Mouse (Mus musculus) liver, adult 2 months (tissue): ENCODE data around the gene Mrps35. TPM values are rescaled to one million over a fixed set of nuclear protein-coding genes. Genes with fewer than 3 reads are reported as not detected.

ENCODE experiments used
- DNase-seq: peaks from one replicate; pipeline ENCODE4 v3.0.0-alpha.2; 2011; ENCODE audit warnings: low read depth, low spot score; ENCODE audit errors: extremely low read depth
- H3K27ac ChIP-seq: fragments of 200-500 bp; replicated peaks from 2 replicates; pipeline ENCODE4 v1.5.1; 2012; ENCODE audit warnings: low read depth, mild to moderate bottlenecking, control low read depth, inconsistent platforms, low read length; ENCODE audit not compliant: insufficient read depth
- H3K27me3 ChIP-seq: fragments of 200-500 bp; 2 replicates; pipeline ENCODE4 v1.6.1; 2012; ENCODE audit warnings: mild to moderate bottlenecking, moderate library complexity, low read length, inconsistent platforms; ENCODE audit not compliant: control insufficient read depth, insufficient read depth
- H3K36me3 ChIP-seq: fragments of 200-500 bp; 2 replicates; pipeline ENCODE4 v1.6.1; 2012; ENCODE audit warnings: low read length, inconsistent platforms; ENCODE audit not compliant: control insufficient read depth, insufficient read depth
- H3K4me1 ChIP-seq: fragments of 200-500 bp; 2 replicates; pipeline ENCODE4 v1.6.1; 2011; ENCODE audit warnings: low read length; ENCODE audit not compliant: control insufficient read depth, insufficient read depth
- H3K4me3 ChIP-seq: fragments of 200-500 bp; 2 replicates; pipeline ENCODE4 v1.5.1; 2011; ENCODE audit warnings: low read depth, mild to moderate bottlenecking, control low read depth, low read length, moderate library complexity; ENCODE audit not compliant: insufficient read depth
- H3K79me2 ChIP-seq: fragments of 200-500 bp; 2 replicates; pipeline ENCODE4 v1.6.1; 2012; ENCODE audit warnings: inconsistent platforms, mild to moderate bottlenecking, low read length, moderate library complexity; ENCODE audit not compliant: control insufficient read depth, insufficient read depth
- H3K9ac ChIP-seq: fragments of 200-500 bp; 2 replicates; pipeline ENCODE4 v1.6.1; 2012; ENCODE audit warnings: low read depth, mild to moderate bottlenecking, control low read depth, inconsistent platforms, low read length
- CTCF ChIP-seq: fragments of 200-500 bp; IDR thresholded peaks from 2 replicates; pipeline ENCODE4 v1.5.1; 2011; ENCODE audit warnings: low read depth, low read length, control low read depth
- POLR2A ChIP-seq: fragments of 200-500 bp; IDR thresholded peaks from 2 replicates; pipeline ENCODE4 v1.6.1; 2011; ENCODE audit warnings: low read length, control low read depth; ENCODE audit not compliant: insufficient read depth; ENCODE audit errors: extremely low read depth
- WGBS: fragments of 180-500 bp; shearing (Covaris S2); methylation state at CpG from one replicate; pipeline ENCODE4 v1.1.7; 2018; 5-methylcytosine and 5-hydroxymethylcytosine counted together
- polyA plus RNA-seq: library from polyadenylated mRNA; depleted of rRNA; stranded (reverse); fragments of >200 nt; gene quantifications from 2 replicates; pipeline ENCODE4 v1.2.3, GENCODE M21; 2012
- total RNA-seq: library from RNA; depleted of rRNA; stranded (reverse); fragments of >200 nt; gene quantifications from 2 replicates; pipeline ENCODE4 v1.2.3, GENCODE M21; 2014

Mrps35 gene
- total and polyA plus RNA-seq, 2 experiments = 9.6 to 22.1 TPM

- Histone ChIP-seq H3K9ac (no peak overlapping the region), H3K4me3 (no peak overlapping the region), H3K27me3 (no peaks in the 10 kb centered on the region), H3K4me1 (no peaks in the 10 kb centered on the region), H3K36me3 (peaks cover 56% of the 10 kb centered on the region), H3K79me2 (no peaks in the 10 kb centered on the region), H3K27ac (no peak overlapping the region)
- TF ChIP-seq POLR2A (no peak), CTCF (no peak)
- DNase-seq = no peak
- 76% methylated on average over 6 of the region's 6 CpGs for WGBS
Measured at GRCm38 (mm10) chr6:147011555-147011954, 31.0 kb upstream of the Mrps35 start.

DNA sequence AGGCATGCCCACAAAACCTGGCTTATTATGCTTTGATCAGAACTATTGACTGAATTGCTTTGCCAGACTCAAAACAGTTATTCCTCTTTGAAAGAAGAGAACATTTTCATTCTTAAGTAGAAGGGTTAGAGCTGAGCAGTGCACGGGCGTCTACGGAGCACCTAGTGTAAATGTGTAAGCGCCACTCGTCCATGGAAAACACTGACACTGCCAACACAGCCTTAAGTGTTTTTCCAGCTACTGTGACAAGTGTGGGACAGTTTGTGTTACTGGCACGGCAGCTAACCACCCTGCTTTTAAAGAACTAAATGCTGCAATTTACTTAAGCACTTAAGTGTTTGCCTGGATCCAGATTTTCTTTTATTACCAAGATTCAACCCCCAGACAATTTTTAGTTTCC is 30.6 kb upstream of the Mrps35 start:
- TF ChIP-seq CTCF (no peak), POLR2A (no peak)
- Histone ChIP-seq H3K9ac (no peak overlapping the region), H3K4me1 (no peaks in the 10 kb centered on the region), H3K36me3 (peaks cover 53% of the 10 kb centered on the region), H3K27ac (no peak overlapping the region), H3K27me3 (no peaks in the 10 kb centered on the region), H3K79me2 (no peaks in the 10 kb centered on the region), H3K4me3 (no peak overlapping the region)
- no peak for DNase-seq
- 94% methylated on average over 6 of the region's 6 CpGs for WGBS

DNA sequence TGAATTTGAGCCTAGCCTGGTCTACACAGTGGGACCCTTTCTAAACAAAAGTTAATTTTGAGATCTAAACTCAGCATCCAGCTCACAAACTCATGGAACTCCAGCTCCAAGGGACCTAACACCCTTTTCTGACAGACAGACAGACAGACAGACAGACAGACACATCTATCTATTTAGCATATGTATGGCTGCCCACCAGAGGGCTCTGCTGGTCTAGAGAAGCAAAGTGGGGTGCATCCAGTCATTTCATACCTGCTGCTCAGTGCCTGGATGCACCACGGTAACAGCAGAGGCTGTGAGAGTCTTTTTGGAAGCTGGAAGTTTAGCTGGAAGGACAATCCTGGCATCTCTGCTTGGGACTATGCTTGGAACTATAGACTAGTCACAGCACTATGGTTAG is 29.0 kb upstream of the Mrps35 start:
- WGBS = 96% methylated on average over 1 of the region's 1 CpGs
- Histone ChIP-seq H3K27me3 (no peaks in the 10 kb centered on the region), H3K27ac (no peak overlapping the region), H3K79me2 (no peaks in the 10 kb centered on the region), H3K9ac (no peak overlapping the region), H3K4me1 (no peaks in the 10 kb centered on the region), H3K4me3 (no peak overlapping the region), H3K36me3 (peaks cover 58% of the 10 kb centered on the region)
- DNase-seq = no peak
- TF ChIP-seq POLR2A (no peak), CTCF (no peak)

GRCm38 (mm10) chr6:147017906-147018305 is 24.7 kb upstream of the Mrps35 start:
- 96% methylated on average over 4 of the region's 4 CpGs for WGBS
- Histone ChIP-seq H3K79me2 (no peaks in the 10 kb centered on the region), H3K9ac (no peak overlapping the region), H3K4me1 (no peaks in the 10 kb centered on the region), H3K36me3 (peaks cover 56% of the 10 kb centered on the region), H3K27me3 (no peaks in the 10 kb centered on the region), H3K4me3 (no peak overlapping the region), H3K27ac (no peak overlapping the region)
- no peak for DNase-seq
- TF ChIP-seq POLR2A = no peak
- no peak for TF ChIP-seq CTCF

GRCm38 (mm10) chr6:147018364-147018763 is 24.2 kb upstream of the Mrps35 start:
- Histone ChIP-seq H3K36me3 (peaks cover 56% of the 10 kb centered on the region), H3K4me3 (no peak overlapping the region), H3K27me3 (no peaks in the 10 kb centered on the region), H3K79me2 (no peaks in the 10 kb centered on the region), H3K4me1 (no peaks in the 10 kb centered on the region), H3K9ac (no peak overlapping the region), H3K27ac (no peak overlapping the region)
- 96% methylated on average over 5 of the region's 5 CpGs for WGBS
- DNase-seq = no peak
- no peak for TF ChIP-seq POLR2A
- no peak for TF ChIP-seq CTCF

DNA sequence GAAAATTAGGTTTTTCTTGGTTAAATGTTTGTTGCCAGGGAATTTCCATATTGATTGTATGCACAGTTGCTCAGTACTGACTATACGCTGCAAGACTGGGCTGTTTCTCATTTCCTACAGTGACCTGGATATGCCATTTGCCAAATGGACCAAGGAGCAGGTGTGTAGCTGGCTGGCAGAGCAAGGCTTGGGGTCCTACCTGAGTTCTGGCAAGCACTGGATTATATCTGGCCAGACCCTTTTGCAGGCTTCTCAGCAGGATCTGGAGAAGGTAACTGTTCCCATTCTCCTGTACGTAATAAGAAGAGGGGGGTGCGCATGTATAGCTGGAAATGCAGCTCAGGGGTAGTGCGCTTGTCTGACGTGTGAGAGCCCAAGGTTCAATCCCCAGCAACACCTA is 21.4 kb upstream of the Mrps35 start:
- Histone ChIP-seq H3K36me3 (peaks cover 43% of the 10 kb centered on the region), H3K79me2 (no peaks in the 10 kb centered on the region), H3K9ac (no peak overlapping the region), H3K4me3 (no peak overlapping the region), H3K27me3 (no peaks in the 10 kb centered on the region), H3K27ac (no peak overlapping the region), H3K4me1 (no peaks in the 10 kb centered on the region)
- WGBS = 93% methylated on average over 5 of the region's 5 CpGs
- no peak for DNase-seq
- TF ChIP-seq POLR2A = no peak
- no peak for TF ChIP-seq CTCF
